Mouse (Mus musculus) liver, embryonic 12.5 days (tissue): ENCODE measurements around the gene Ncor2. TPM values are rescaled to one million over a fixed set of nuclear protein-coding genes. Genes with fewer than 3 reads are reported as not detected.
"Not testable (repeated sequence)": the region's sequence is repeated elsewhere in the genome, so short reads cannot be mapped to it uniquely, and the experiment has no call there.

Experiments used
- ATAC-seq: fragments of 200-750 bp; cut with Nextera tagmentation; 2 replicates; pipeline ENCODE4 v1.8.0; 2017; ENCODE audit warnings: moderate number of reproducible peaks, mild to moderate bottlenecking, moderate library complexity
- H3K27ac ChIP-seq: fragments of 300-500 bp; sonication (generic); 2 replicates; pipeline ENCODE4 v1.5.1; 2016; ENCODE audit warnings: mild to moderate bottlenecking
- H3K27me3 ChIP-seq: fragments of 300-500 bp; sonication (generic); replicated peaks from 2 replicates; pipeline ENCODE4 v1.6.1; 2016; ENCODE audit warnings: mild to moderate bottlenecking, moderate library complexity
- H3K36me3 ChIP-seq: fragments of 300-500 bp; sonication (generic); 2 replicates; pipeline ENCODE4 v1.6.1; 2016; ENCODE audit warnings: mild to moderate bottlenecking, moderate library complexity
- H3K4me1 ChIP-seq: fragments of 300-500 bp; sonication (generic); 2 replicates; pipeline ENCODE4 v1.6.1; 2016
- H3K4me2 ChIP-seq: fragments of 300-500 bp; sonication (generic); 2 replicates; pipeline ENCODE4 v1.6.1; 2016; ENCODE audit warnings: mild to moderate bottlenecking, moderate library complexity
- H3K4me3 ChIP-seq: fragments of 300-500 bp; sonication (generic); 2 replicates; pipeline ENCODE4 v1.5.1; 2016; ENCODE audit warnings: mild to moderate bottlenecking, moderate library complexity
- H3K9ac ChIP-seq: fragments of 300-500 bp; sonication (generic); 2 replicates; pipeline ENCODE4 v1.6.1; 2016; ENCODE audit warnings: mild to moderate bottlenecking, moderate library complexity
- H3K9me3 ChIP-seq: fragments of 300-500 bp; sonication (generic); replicated peaks from 2 replicates; pipeline ENCODE4 v1.6.1; 2016; ENCODE audit warnings: mild to moderate bottlenecking, moderate library complexity
- WGBS: fragments of 180-500 bp; shearing (Covaris S2); methylation state at CpG from one replicate; pipeline ENCODE4 v1.1.7; 2016; ENCODE audit not compliant: insufficient replicate concordance; 5-methylcytosine and 5-hydroxymethylcytosine counted together
- polyA plus RNA-seq: library from polyadenylated mRNA; unstranded; fragments of >200 nt; fragmentation: Nextera tagmentation; extraction: Ambion mirVana; gene quantifications from 2 replicates; pipeline ENCODE4 v1.2.1, GENCODE M21; 2016

Gene Ncor2
- polyA plus RNA-seq, 1 experiment from 2014 or later: 10.0 TPM

DNA sequence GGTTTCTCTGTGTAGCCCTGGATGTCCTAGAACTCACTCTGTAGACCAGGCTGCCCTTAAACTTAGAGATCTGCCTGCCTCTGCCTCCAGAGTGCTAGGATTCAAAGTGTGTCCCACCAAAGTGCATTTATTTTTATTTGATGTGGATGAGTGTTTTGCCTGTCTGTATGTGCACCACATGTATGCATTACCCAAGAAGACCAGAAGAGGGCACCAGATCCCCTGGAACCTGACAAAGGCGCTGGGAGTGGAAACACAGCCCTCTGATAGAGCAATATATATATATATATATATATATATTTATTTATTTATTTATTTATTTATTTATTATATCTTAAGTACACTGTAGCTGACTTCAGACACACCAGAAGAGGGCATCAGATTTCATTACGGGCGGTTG is 25.9 kb upstream of the Ncor2 start:
- not testable (repeated sequence) for H3K27ac ChIP-seq, H3K27me3 ChIP-seq, ATAC-seq, H3K9ac ChIP-seq, H3K36me3 ChIP-seq, H3K4me3 ChIP-seq, H3K4me2 ChIP-seq, H3K4me1 ChIP-seq, H3K9me3 ChIP-seq
- 79% methylated on average over 3 of the region's 3 CpGs for WGBS

DNA sequence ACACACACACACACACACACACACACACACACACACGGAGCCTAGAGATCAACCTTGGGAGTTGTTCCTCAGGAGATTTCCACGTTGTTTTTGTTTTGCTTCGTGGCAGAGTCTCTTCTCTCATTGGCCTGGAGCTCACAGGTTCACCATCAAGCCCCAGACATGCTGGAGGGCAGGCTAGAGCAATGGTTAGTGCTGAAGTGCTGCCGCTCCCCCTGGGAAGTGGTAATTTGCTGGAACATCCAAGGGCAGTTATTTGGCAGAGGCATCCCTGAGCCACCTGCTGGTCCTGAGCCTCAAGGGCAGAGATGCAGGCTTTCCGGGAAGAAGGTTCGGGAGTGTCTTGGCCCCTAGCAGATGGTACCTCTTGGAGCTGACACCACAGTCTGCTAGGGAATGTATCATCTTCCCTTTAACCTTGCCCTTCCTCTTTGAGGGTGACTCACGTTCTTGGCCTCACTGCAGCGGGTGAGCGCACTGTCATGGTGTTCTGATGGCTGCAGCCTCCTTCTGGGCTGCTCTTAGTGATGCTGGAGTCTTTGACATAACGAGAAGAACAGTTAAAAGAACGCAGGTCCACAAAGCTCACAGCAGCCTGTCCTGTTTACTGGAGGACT is 25.3 kb upstream of the Ncor2 start:
- Histone ChIP-seq H3K27me3 (peaks cover 7% of the 10 kb centered on the region; the same call in 1 of the 2 replicates), H3K4me3 (no peak overlapping the region), H3K27ac (no peak overlapping the region), H3K4me2 (no peak overlapping the region), H3K9ac (no peak overlapping the region), H3K36me3 (no peaks in the 10 kb centered on the region), H3K4me1 (no peaks in the 10 kb centered on the region), H3K9me3 (no peaks in the 10 kb centered on the region)
- no peak for ATAC-seq
- whole genome bisulfite sequencing: 66% methylated on average over 11 of the region's 11 CpGs

DNA sequence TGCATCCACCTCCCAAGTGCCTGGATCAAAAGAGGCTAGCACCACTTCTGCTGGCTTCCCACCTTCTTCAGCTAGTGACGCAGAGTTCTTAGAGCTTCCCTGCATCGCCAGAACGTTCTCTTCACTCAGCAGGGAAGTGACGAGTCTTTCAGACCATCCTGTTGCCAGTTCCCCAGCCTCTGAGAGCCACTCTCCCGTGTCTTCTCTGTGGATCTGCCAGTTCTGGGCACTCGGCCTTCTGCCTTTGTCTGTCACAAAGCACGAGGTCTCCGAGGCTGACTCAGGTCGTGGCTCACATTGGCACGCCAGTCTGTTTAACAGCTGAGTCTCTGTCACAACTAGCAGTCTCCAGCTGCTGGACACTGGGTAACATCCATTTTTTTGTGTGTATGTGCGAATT is 24.7 kb upstream of the Ncor2 start:
- 54% methylated on average over 11 of the region's 11 CpGs for WGBS
- Histone ChIP-seq H3K36me3 (no peaks in the 10 kb centered on the region), H3K4me3 (no peak overlapping the region), H3K4me2 (no peak overlapping the region), H3K27ac (no peak overlapping the region), H3K9me3 (no peaks in the 10 kb centered on the region), H3K9ac (no peak overlapping the region), H3K27me3 (peaks cover 7% of the 10 kb centered on the region; the same call in 1 of the 2 replicates), H3K4me1 (no peaks in the 10 kb centered on the region)
- ATAC-seq: no peak

DNA sequence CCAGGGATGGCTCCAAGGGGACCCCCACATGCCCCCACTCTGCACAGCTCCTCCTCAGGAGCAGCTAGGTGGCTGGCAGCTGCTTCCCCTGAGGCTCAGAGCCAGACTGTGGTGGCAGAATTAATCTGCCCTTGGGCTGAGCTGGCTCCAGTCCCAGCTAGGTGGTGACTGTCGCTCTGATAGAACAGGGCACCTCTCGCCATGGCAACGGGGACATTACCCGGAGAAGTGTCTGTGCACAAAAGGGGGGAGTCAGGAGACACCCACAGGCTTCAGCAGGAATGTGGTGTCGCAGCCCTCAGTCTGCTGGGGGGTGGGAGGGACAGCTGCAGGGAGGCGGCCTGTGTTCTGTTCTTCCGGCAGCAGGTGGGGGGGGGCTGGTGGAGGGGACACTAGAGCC is 24.1 kb upstream of the Ncor2 start:
- no peak for ATAC-seq
- H3K27ac ChIP-seq: no peak overlapping the region
- H3K9me3 ChIP-seq: no peaks in the 10 kb centered on the region
- no peak overlapping the region for H3K9ac ChIP-seq
- no peaks in the 10 kb centered on the region for H3K4me1 ChIP-seq
- H3K36me3 ChIP-seq: no peaks in the 10 kb centered on the region
- 38% methylated on average over 7 of the region's 7 CpGs for WGBS
- H3K27me3 ChIP-seq: peaks cover 7% of the 10 kb centered on the region; the same call in 1 of the 2 replicates
- no peak overlapping the region for H3K4me2 ChIP-seq
- H3K4me3 ChIP-seq: no peak overlapping the region

GRCm38 (mm10) chr5:125202100-125202499 is 23.1 kb upstream of the Ncor2 start:
- Histone ChIP-seq H3K36me3 (no peaks in the 10 kb centered on the region), H3K9ac (no peak overlapping the region), H3K9me3 (no peaks in the 10 kb centered on the region), H3K27ac (no peak overlapping the region), H3K4me3 (no peak overlapping the region), H3K4me1 (no peaks in the 10 kb centered on the region), H3K27me3 (peaks cover 7% of the 10 kb centered on the region; the same call in 1 of the 2 replicates), H3K4me2 (no peak overlapping the region)
- no peak for ATAC-seq
- WGBS: 66% methylated on average over 5 of the region's 5 CpGs

- Histone ChIP-seq H3K27ac (no peak overlapping the region), H3K4me1 (no peaks in the 10 kb centered on the region), H3K9ac (no peak overlapping the region), H3K4me2 (no peak overlapping the region), H3K4me3 (no peak overlapping the region), H3K36me3 (no peaks in the 10 kb centered on the region), H3K27me3 (peaks cover 7% of the 10 kb centered on the region; the same call in 1 of the 2 replicates), H3K9me3 (no peaks in the 10 kb centered on the region)
- ATAC-seq: no peak
- WGBS: 48% methylated on average over 6 of the region's 6 CpGs
Observed at GRCm38 (mm10) chr5:125199086-125199485, 20.1 kb upstream of the Ncor2 start.

GRCm38 (mm10) chr5:125197325-125197724 is 18.3 kb upstream of the Ncor2 start:
- WGBS: 36% methylated on average over 2 of the region's 2 CpGs
- H3K36me3 ChIP-seq, ATAC-seq, H3K27ac ChIP-seq, H3K4me3 ChIP-seq, H3K9me3 ChIP-seq, H3K9ac ChIP-seq, H3K4me1 ChIP-seq, H3K4me2 ChIP-seq, H3K27me3 ChIP-seq: not testable (repeated sequence)

GRCm38 (mm10) chr5:125196054-125196453 is 17.0 kb upstream of the Ncor2 start:
- Histone ChIP-seq H3K9me3 (no peaks in the 10 kb centered on the region), H3K4me3 (no peak overlapping the region), H3K27ac (no peak overlapping the region), H3K36me3 (no peaks in the 10 kb centered on the region), H3K9ac (no peak overlapping the region), H3K4me2 (no peak overlapping the region), H3K27me3 (peaks cover 13% of the 10 kb centered on the region), H3K4me1 (no peaks in the 10 kb centered on the region)
- no peak for ATAC-seq
- WGBS: 77% methylated on average over 13 of the region's 13 CpGs

DNA sequence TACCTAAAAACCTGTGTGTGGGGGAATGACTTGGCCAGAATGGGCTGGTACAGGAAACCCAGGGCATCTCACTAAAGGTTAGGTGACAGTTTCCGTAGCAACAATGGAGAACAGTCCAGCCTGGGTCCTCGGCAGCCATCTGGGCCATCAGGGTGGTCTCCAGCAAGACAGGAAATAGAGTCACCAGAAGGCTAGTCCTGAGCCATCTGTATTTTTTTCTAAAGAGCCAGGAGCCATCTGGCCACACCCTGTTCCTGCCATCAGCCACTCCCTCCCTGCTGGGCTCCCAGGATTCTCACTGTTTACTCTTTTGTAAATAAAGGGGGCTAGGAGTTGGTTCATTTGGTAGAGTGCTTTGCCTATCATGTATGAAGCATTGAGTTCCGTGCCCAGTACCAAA is 16.1 kb upstream of the Ncor2 start:
- H3K4me2 ChIP-seq: no peak overlapping the region
- no peak overlapping the region for H3K27ac ChIP-seq
- H3K4me1 ChIP-seq: no peaks in the 10 kb centered on the region
- H3K9ac ChIP-seq: no peak overlapping the region
- H3K9me3 ChIP-seq: no peaks in the 10 kb centered on the region
- no peaks in the 10 kb centered on the region for H3K36me3 ChIP-seq
- peaks cover 19% of the 10 kb centered on the region for H3K27me3 ChIP-seq
- ATAC-seq: no peak
- 27% methylated on average over 3 of the region's 3 CpGs for WGBS
- no peak overlapping the region for H3K4me3 ChIP-seq

DNA sequence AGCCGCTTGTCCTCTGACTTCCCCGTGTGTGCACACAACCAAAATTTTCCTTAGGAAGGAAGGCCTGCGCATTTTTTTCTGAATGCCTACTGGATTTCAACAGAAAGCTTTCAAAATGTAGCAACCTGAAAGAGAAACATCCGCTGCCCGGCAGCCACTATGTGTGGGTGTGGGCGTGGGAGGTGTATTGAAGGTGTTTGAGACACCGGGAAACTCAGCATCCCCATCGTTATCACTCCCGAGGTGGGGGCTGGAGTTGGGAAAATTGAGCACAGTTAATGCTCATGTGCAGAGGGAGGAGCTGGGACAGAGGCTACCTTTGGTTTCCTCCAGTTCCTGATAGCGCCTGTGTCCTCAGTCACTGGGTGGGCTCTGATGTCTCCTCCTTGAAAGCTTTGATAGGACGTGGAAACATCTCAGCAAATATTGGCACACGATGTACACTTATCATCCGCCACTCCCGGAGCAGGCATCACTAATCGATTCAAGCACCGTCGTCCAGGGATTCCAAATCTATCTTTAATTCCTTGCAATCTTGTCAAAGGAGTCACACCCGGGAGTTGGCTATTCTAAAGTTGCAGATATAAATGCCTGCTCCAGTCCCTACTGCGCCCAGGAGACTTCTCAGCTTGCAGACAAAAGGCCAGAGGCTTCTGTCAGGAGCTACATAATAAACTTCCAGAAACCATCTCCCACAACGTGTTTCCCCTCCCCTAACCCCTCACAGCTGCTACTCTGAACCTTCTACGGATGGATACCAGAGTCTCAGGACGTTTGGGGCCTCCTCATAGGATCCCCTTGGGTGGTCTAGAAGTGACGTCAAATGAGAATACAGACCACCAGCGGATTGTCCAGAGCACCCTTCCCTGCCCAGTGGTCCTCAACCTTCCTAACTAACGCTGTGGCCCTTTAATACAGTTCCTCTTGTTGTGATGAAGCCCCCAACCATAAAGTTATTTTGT is 14.7 kb upstream of the Ncor2 start:
- 0 out of 2 replicates have a peak, but pooled peaks cover 1% of the 10 kb centered on the region for H3K4me1 ChIP-seq
- no peak overlapping the region for H3K4me3 ChIP-seq
- H3K27me3 ChIP-seq: peaks cover 19% of the 10 kb centered on the region
- ATAC-seq: no peak
- H3K9me3 ChIP-seq: no peaks in the 10 kb centered on the region
- H3K4me2 ChIP-seq: no peak overlapping the region
- 57% methylated on average over 25 of the region's 25 CpGs for WGBS
- H3K9ac ChIP-seq: no peak overlapping the region
- no peak overlapping the region for H3K27ac ChIP-seq
- no peaks in the 10 kb centered on the region for H3K36me3 ChIP-seq

DNA sequence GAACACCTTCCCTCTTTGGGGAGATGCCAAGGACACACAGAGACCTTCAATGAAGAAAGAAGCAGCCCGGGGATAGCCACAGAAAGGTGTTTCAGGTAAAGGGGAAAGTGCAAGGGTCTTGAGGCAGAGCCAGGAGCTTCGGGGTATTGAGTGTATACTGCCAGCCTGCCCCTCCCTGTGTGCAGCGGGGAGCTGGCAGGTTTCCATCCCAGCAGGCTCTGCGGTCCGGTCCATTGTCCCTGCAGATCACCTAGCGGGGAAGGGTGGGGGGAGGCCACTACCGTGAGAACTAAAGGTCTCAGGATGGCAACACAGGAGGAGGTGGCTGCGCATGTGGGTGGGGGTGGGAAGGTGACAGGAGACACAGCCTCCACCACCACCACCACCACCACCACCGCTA is 12.6 kb upstream of the Ncor2 start:
- no peak overlapping the region for H3K27ac ChIP-seq
- 0 out of 2 replicates have a peak, but pooled peaks cover 3% of the 10 kb centered on the region for H3K4me1 ChIP-seq
- ATAC-seq: no peak
- H3K4me3 ChIP-seq: no peak overlapping the region
- no peaks in the 10 kb centered on the region for H3K9me3 ChIP-seq
- no peak overlapping the region for H3K4me2 ChIP-seq
- no peaks in the 10 kb centered on the region for H3K36me3 ChIP-seq
- H3K27me3 ChIP-seq: peaks cover 19% of the 10 kb centered on the region
- no peak overlapping the region for H3K9ac ChIP-seq
- WGBS: 60% methylated on average over 9 of the region's 9 CpGs

GRCm38 (mm10) chr5:125190105-125190813 is 11.2 kb upstream of the Ncor2 start:
- H3K4me1 ChIP-seq: 0 out of 2 replicates have a peak, but pooled peaks cover 3% of the 10 kb centered on the region
- H3K9me3 ChIP-seq: no peaks in the 10 kb centered on the region
- WGBS: 63% methylated on average over 7 of the region's 7 CpGs
- H3K4me3 ChIP-seq: no peak overlapping the region
- no peak overlapping the region for H3K4me2 ChIP-seq
- peak; percentile 25; the same call in 1 of the 2 replicates for ATAC-seq
- H3K27ac ChIP-seq: no peak overlapping the region
- H3K36me3 ChIP-seq: no peaks in the 10 kb centered on the region
- H3K27me3 ChIP-seq: peaks cover 30% of the 10 kb centered on the region
- H3K9ac ChIP-seq: no peak overlapping the region
